Mouse (Mus musculus) neural tube, embryonic 14.5 days (tissue): ENCODE data around the gene Ranbp17. TPM values are rescaled to one million over a fixed set of nuclear protein-coding genes. Genes with fewer than 3 reads are reported as not detected.

ENCODE experiments used
- ATAC-seq: fragments of 200-750 bp; cut with Nextera tagmentation; 2 replicates; pipeline ENCODE4 v1.8.0; 2017; ENCODE audit warnings: low read depth, mild to moderate bottlenecking, moderate TSS enrichment, moderate library complexity
- H3K27ac ChIP-seq: fragments of 300-500 bp; sonication (generic); 2 replicates; pipeline ENCODE4 v1.5.1; 2014; ENCODE audit warnings: low read depth, mild to moderate bottlenecking, control low read depth, low read length, moderate library complexity, mixed read lengths
- H3K27me3 ChIP-seq: fragments of 300-500 bp; sonication (generic); 2 replicates; pipeline ENCODE4 v1.6.1; 2014; ENCODE audit warnings: low read length; ENCODE audit not compliant: control insufficient read depth, insufficient read depth
- H3K36me3 ChIP-seq: fragments of 300-500 bp; sonication (generic); 2 replicates; pipeline ENCODE4 v1.6.1; 2014; ENCODE audit warnings: low read length, mixed read lengths; ENCODE audit not compliant: control insufficient read depth, insufficient read depth
- H3K4me1 ChIP-seq: fragments of 300-500 bp; sonication (generic); 2 replicates; pipeline ENCODE4 v1.6.1; 2014; ENCODE audit warnings: low read length; ENCODE audit not compliant: control insufficient read depth, insufficient read depth
- H3K4me2 ChIP-seq: fragments of 300-500 bp; sonication (generic); 2 replicates; pipeline ENCODE4 v1.6.1; 2014; ENCODE audit warnings: mild to moderate bottlenecking, low read depth, low read length, control low read depth
- H3K4me3 ChIP-seq: fragments of 300-500 bp; sonication (generic); 2 replicates; pipeline ENCODE4 v1.5.1; 2014; ENCODE audit warnings: low read depth, low read length, control low read depth, mixed read lengths
- H3K9ac ChIP-seq: fragments of 300-500 bp; sonication (generic); replicated peaks from 2 replicates; pipeline ENCODE4 v1.6.1; 2014; ENCODE audit warnings: low read depth, mild to moderate bottlenecking, control low read depth, low read length, mixed read lengths
- H3K9me3 ChIP-seq: fragments of 300-500 bp; sonication (generic); 2 replicates; pipeline ENCODE4 v1.6.1; 2016; ENCODE audit warnings: low read length; ENCODE audit not compliant: control insufficient read depth
- WGBS: fragments of 180-500 bp; shearing (Covaris S2); extraction: QIAGEN DNeasy Blood & Tissue Kit; methylation state at CpG from one replicate; pipeline ENCODE4 v1.1.7; 2014; 5-methylcytosine and 5-hydroxymethylcytosine counted together
- polyA plus RNA-seq: library from polyadenylated mRNA; unstranded; fragments of >200 nt; fragmentation: Nextera tagmentation; extraction: Ambion mirVana; gene quantifications from 2 replicates; pipeline ENCODE4 v1.2.1, GENCODE M21; 2014

The Ranbp17 gene
- polyA plus RNA-seq, 1 experiment from 2014 or later = 13.3 TPM

GRCm38 (mm10) chr11:33309566-33309965 lies 204.0 kb downstream of the Ranbp17 start:
- Histone ChIP-seq H3K4me1 (no peaks in the 10 kb centered on the region), H3K27me3 (no peaks in the 10 kb centered on the region), H3K27ac (no peak overlapping the region), H3K9ac (no peak overlapping the region), H3K36me3 (no peaks in the 10 kb centered on the region), H3K9me3 (no peaks in the 10 kb centered on the region), H3K4me2 (no peak overlapping the region), H3K4me3 (no peak overlapping the region)
- ATAC-seq = no peak
- WGBS = 75% methylated on average over 4 of the region's 4 CpGs

DNA sequence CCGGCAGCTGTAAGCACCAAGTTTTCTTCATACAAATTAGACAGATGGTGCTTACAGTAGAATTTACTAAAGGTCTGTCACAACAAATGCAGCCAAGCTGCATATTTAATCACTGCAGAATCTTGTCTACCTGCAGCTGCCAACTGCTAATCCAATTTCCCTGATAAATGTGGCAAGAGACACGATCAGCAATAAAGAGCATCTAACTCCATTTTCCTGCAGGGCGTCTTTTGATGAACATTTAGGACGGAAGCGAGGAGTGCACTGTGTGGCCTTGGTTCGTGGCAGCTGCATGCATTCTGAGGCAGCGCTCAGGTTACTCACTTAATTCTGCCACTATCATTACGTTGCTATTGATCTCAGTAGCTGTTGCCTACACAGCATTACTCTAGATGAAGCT lies 212.7 kb downstream of the Ranbp17 start:
- no peak overlapping the region for H3K4me2 ChIP-seq
- H3K27ac ChIP-seq = no peak overlapping the region
- H3K27me3 ChIP-seq = no peaks in the 10 kb centered on the region
- no peaks in the 10 kb centered on the region for H3K9me3 ChIP-seq
- 24% methylated on average over 8 of the region's 8 CpGs for WGBS
- H3K4me3 ChIP-seq = no peak overlapping the region
- no peak overlapping the region for H3K9ac ChIP-seq
- no peaks in the 10 kb centered on the region for H3K36me3 ChIP-seq
- H3K4me1 ChIP-seq = peaks cover 6% of the 10 kb centered on the region; the same call in 1 of the 2 replicates
- ATAC-seq = peak; percentile 70; the same call in 1 of the 2 replicates

DNA sequence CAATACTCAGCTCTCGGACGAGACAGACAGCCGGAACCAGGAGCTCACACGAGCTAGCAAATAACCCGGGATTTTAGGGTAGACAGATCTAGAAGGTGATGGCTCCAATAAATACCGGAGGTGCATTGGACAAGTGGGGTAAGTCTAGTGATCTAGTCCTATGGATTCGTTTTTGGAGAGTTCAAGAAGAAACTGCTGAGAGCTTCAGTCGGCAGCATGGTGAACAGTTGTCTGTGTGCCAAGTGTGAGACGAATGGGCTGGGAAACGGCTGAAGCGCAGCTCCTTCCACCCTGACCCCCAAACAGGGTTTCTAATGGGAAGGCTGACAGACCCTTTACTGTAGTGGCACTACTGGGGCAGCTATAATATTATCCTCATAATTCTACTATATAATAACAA lies 214.2 kb downstream of the Ranbp17 start:
- H3K4me1 ChIP-seq = peaks cover 6% of the 10 kb centered on the region; the same call in 1 of the 2 replicates
- H3K27me3 ChIP-seq = no peaks in the 10 kb centered on the region
- H3K4me2 ChIP-seq = no peak overlapping the region
- no peak for ATAC-seq
- 33% methylated on average over 11 of the region's 11 CpGs for WGBS
- no peaks in the 10 kb centered on the region for H3K36me3 ChIP-seq
- no peaks in the 10 kb centered on the region for H3K9me3 ChIP-seq
- no peak overlapping the region for H3K9ac ChIP-seq
- H3K27ac ChIP-seq = peak overlapping the region; percentile 31; the same call in 1 of the 2 replicates
- no peak overlapping the region for H3K4me3 ChIP-seq

DNA sequence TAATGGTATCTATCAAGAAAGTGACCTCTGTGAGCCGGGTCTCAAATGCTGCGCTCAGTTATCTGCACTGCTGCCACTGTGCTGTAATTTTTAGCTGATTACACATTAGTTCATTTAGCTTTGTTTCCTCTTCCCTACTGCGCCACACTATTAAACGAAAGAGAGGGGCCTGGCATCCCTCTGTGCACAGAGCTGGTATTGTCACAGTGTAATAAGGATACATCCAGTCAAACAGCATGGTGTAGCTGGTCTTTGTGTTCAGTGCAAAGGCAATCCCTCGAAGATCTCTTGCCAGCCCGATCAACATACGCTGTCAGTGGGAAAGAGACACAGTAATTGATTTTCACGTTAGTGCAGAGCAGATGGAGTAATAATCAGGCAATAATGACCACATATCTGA lies 216.4 kb downstream of the Ranbp17 start:
- peak; percentile 78; the same call in 1 of the 2 replicates for ATAC-seq
- H3K27me3 ChIP-seq = no peaks in the 10 kb centered on the region
- H3K4me1 ChIP-seq = peaks cover 6% of the 10 kb centered on the region; the same call in 1 of the 2 replicates
- H3K4me3 ChIP-seq = no peak overlapping the region
- H3K9ac ChIP-seq = no peak overlapping the region
- no peaks in the 10 kb centered on the region for H3K9me3 ChIP-seq
- no peak overlapping the region for H3K4me2 ChIP-seq
- no peaks in the 10 kb centered on the region for H3K36me3 ChIP-seq
- 30% methylated on average over 8 of the region's 8 CpGs for WGBS
- H3K27ac ChIP-seq = no peak overlapping the region; the same call in 1 of the 2 replicates

DNA sequence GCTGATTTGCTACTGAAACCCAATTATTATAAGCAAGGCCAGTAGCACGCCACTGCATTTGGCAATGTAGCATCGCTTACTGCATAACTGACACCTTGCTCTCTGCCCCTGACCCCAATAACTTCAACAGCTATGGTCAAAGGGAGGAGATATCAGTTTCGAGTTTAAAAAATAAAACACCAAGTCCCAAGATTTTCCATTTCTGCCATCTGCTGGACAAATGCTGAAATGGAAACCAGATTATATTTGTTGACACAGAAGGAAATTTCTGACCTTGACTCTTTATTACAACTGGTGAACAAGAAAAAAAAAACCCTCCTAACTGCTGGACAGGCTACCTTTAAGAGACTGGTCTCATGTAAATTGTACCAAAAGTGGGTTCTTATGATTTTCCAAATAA lies 218.1 kb downstream of the Ranbp17 start:
- Histone ChIP-seq H3K27ac (no peak overlapping the region), H3K4me2 (no peak overlapping the region), H3K36me3 (no peaks in the 10 kb centered on the region), H3K27me3 (no peaks in the 10 kb centered on the region), H3K9ac (no peak overlapping the region), H3K9me3 (no peaks in the 10 kb centered on the region), H3K4me1 (no peaks in the 10 kb centered on the region), H3K4me3 (no peak overlapping the region)
- no peak for ATAC-seq
- WGBS = 48% methylated on average over 3 of the region's 3 CpGs

GRCm38 (mm10) chr11:33294063-33294462 lies 219.5 kb downstream of the Ranbp17 start:
- H3K4me1 ChIP-seq = no peaks in the 10 kb centered on the region
- H3K27ac ChIP-seq = no peak overlapping the region
- 67% methylated on average over 6 of the region's 6 CpGs for WGBS
- ATAC-seq = no peak
- H3K9ac ChIP-seq = no peak overlapping the region
- H3K4me2 ChIP-seq = no peak overlapping the region
- H3K27me3 ChIP-seq = no peaks in the 10 kb centered on the region
- H3K9me3 ChIP-seq = no peaks in the 10 kb centered on the region
- H3K4me3 ChIP-seq = no peak overlapping the region
- H3K36me3 ChIP-seq = no peaks in the 10 kb centered on the region

DNA sequence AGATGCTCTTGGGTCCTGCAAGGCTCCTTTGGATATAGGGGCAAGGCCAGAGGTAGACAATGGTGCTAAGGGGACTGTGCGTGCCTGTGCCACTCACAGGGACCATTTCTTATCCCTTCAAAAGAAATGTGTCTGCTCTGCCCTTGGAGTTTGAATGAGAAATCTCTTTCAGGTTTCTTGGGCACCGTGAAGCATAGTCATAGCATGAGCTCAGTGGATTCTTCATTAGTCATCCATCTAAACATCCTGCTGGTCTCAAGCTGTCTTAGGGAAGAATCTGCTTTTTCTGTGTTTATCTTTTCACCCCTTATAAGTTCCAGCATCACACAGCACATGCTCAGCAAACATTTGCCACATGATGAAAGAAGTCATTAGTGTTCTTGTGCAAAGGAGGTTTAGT lies 235.0 kb downstream of the Ranbp17 start:
- no peaks in the 10 kb centered on the region for H3K4me1 ChIP-seq
- H3K4me2 ChIP-seq = no peak overlapping the region
- H3K4me3 ChIP-seq = no peak overlapping the region
- H3K9ac ChIP-seq = no peak overlapping the region
- H3K27me3 ChIP-seq = no peaks in the 10 kb centered on the region
- no peaks in the 10 kb centered on the region for H3K9me3 ChIP-seq
- H3K36me3 ChIP-seq = no peaks in the 10 kb centered on the region
- H3K27ac ChIP-seq = no peak overlapping the region
- WGBS = 93% methylated on average over 2 of the region's 2 CpGs
- no peak for ATAC-seq

- Histone ChIP-seq H3K9me3 (no peaks in the 10 kb centered on the region), H3K4me3 (no peak within 1 kb of the TSS), H3K27ac (no peak within 1 kb of the TSS), H3K9ac (no peak within 1 kb of the TSS), H3K27me3 (no peaks in the 10 kb centered on the region), H3K36me3 (no peaks in the 10 kb centered on the region), H3K4me2 (no peak within 1 kb of the TSS), H3K4me1 (no peaks in the 10 kb centered on the region)
- 100% methylated on average over 3 of the region's 3 CpGs for WGBS
- no peak for ATAC-seq
Measured at GRCm38 (mm10) chr11:33276637-33277036, 236.9 kb downstream of the Ranbp17 start, which contains the start of gene Gm12117. Gene Gm12117 (minus strand): TSS chr11:33276737.

DNA sequence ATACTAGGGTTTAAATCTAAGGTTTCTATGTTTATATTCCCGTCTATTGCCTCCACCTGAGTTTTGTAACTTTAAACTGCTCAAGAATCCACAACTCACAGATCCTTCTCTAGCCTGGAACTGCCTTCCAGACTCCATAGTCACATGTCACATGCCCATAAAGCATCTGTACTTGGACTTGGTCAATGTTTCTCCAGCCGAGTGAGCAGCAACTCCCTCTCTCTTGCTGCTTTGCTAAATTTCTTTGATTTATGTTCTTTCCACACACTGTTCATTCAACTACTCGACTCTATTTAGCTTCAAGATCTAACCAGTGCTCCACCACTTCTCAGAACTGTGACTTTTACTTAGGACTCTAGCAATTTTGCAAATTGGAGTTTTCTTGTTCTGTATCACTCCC lies 238.7 kb downstream of the Ranbp17 start:
- no peaks in the 10 kb centered on the region for H3K36me3 ChIP-seq
- H3K9ac ChIP-seq = no peak overlapping the region
- H3K4me3 ChIP-seq = no peak overlapping the region
- no peaks in the 10 kb centered on the region for H3K9me3 ChIP-seq
- no peak overlapping the region for H3K27ac ChIP-seq
- H3K4me2 ChIP-seq = no peak overlapping the region
- WGBS = 69% methylated on average over 3 of the region's 3 CpGs
- no peaks in the 10 kb centered on the region for H3K4me1 ChIP-seq
- H3K27me3 ChIP-seq = no peaks in the 10 kb centered on the region
- no peak for ATAC-seq
